Mouse (Mus musculus) olfactory bulb, adult 2 months (tissue): ENCODE results near the gene Bpifa6.

ENCODE experiments used
- CTCF ChIP-seq: fragments of 200-500 bp; IDR thresholded peaks from 2 replicates; pipeline ENCODE4 v1.5.1; 2012; ENCODE audit warnings: low read depth, mild to moderate bottlenecking, low read length, moderate library complexity; ENCODE audit not compliant: insufficient read depth
- POLR2A ChIP-seq: fragments of 200-500 bp; IDR thresholded peaks from 2 replicates; pipeline ENCODE4 v1.6.1; 2012; ENCODE audit warnings: mild to moderate bottlenecking, low read depth, low read length, moderate library complexity; ENCODE audit not compliant: insufficient read depth

DNA sequence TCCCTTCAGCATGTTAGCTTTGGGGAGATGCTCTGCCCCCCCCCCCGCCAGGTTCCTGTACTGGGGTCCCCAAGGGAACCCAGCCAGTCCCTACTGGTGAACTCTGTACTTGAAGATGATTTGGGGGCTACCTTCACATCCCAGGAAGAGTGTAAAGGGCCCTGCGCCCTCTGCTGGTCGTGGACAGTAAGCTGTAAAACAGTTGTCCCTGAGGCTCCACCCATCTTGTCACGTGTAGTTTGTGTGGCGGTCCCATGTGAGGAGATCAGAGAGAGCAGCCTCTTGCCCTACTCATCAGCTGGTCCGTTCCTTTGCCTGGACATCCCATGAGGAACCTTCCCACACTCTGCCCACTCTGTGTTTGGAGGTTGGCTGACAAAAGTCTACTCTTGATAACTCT is 20.9 kb upstream of the Bpifa6 start:
- TF ChIP-seq POLR2A (no peak), CTCF (no peak)
